In the genomic region with DNA sequence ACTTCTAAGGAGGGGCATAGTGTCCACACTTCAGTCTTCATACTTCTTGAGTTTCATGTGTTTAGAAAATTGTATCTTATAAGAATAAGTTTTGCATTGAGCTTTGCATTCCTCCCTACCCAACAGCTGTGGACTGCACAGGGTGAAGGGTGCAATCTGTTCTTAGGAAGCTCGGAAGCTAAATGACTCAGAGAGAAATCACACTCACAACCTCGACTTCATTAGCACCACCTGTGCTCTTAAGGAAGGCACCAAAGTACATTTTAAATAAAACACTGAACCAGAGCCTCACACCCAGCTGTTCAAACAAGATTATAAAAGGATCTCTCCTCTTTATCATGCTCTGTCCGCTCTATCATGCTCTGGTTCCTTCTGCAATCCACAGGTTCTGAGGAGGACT, we compare ENCODE assay signal across 23 mouse cellular contexts.
DNase-seq lines count a peak whose midpoint lies in the region; ATAC-seq and TF ChIP-seq lines count a peak whose summit lies in the region.
"Had no signal": no experiment of that assay in that cellular context is flagged by ENCODE, and none has a peak within 500 bp of the region (broad histone marks: within the 10 kb centered on the region; RNA-seq: fewer than 3 reads in every experiment).

No protein-coding gene starts in this region.

- no peak overlapping the region for H3K4me2 ChIP-seq in intestine, embryonic 16.5 days (ENCODE audit: low read depth, low read length)
- no peak overlapping the region for H3K4me2 ChIP-seq in intestine, embryonic 15.5 days (replicated peaks)
- H3K4me2 ChIP-seq in intestine, postnatal 0 days (replicated peaks; ENCODE audit: low read depth) = no peak overlapping the region
- H3K4me2 ChIP-seq: embryonic facial prominence, embryonic 15.5 days; heart, embryonic 11.5 days; heart, embryonic 15.5 days; hindbrain, embryonic 14.5 days had no signal

- H3K9ac ChIP-seq in intestine, embryonic 16.5 days (ENCODE audit: low read depth, low read length) = no peak overlapping the region
- H3K9ac ChIP-seq in intestine, embryonic 15.5 days = no peak overlapping the region
- no peak overlapping the region for H3K9ac ChIP-seq in intestine, postnatal 0 days (ENCODE audit: low read depth, low read length)
- H3K9ac ChIP-seq: embryonic facial prominence, embryonic 15.5 days; heart, embryonic 15.5 days; hindbrain, embryonic 14.5 days had no signal

- H3K4me3 ChIP-seq in intestine, embryonic 16.5 days (ENCODE audit: low read length) = no peak overlapping the region
- no peak overlapping the region for H3K4me3 ChIP-seq in intestine, embryonic 15.5 days (replicated peaks)
- H3K4me3 ChIP-seq in intestine, postnatal 0 days (ENCODE audit: low read depth, low read length) = no peak overlapping the region
- H3K4me3 ChIP-seq: embryonic facial prominence, embryonic 15.5 days; erythroblast, embryonic 14.5 days; forebrain, embryonic 10.5 days; heart, adult 2 months; heart, embryonic 15.5 days; hindbrain, embryonic 10.5 days had no signal

- no peak for TF ChIP-seq CTCF in intestine, postnatal 0 days (IDR thresholded peaks at IDR 0.05; ENCODE audit: low read depth)

- ATAC-seq in intestine, embryonic 16.5 days = 0 out of 2 replicates have a peak, but pooled peaks have one; percentile 13
- ATAC-seq in intestine, embryonic 15.5 days = no peak; the same call in 1 of the 2 replicates
- peak; percentile 25; the same call in 1 of the 2 replicates for ATAC-seq in intestine, postnatal 0 days
- ATAC-seq: forebrain, embryonic 14.5 days had no signal

- H3K4me1 ChIP-seq in intestine, embryonic 16.5 days (ENCODE audit: control insufficient read depth, insufficient read depth, low read length) = no peaks in the 10 kb centered on the region
- no peaks in the 10 kb centered on the region for H3K4me1 ChIP-seq in intestine, embryonic 15.5 days (replicated peaks)
- no peaks in the 10 kb centered on the region for H3K4me1 ChIP-seq in intestine, postnatal 0 days (replicated peaks; ENCODE audit: control insufficient read depth, insufficient read depth, low read length)
- H3K4me1 ChIP-seq: embryonic facial prominence, embryonic 15.5 days; forebrain, embryonic 10.5 days; hindbrain, embryonic 10.5 days had no signal

- DNase-seq in left cerebral cortex, adult 18-20 months (ENCODE audit: low spot score in 2 of 2) = peak; percentile 9
- DNase-seq in left cerebral cortex, adult 11 months (ENCODE audit: low spot score) = no peak
- peak; percentile 79 for DNase-seq in brain, adult 2 months (ENCODE audit: low read depth, low spot score)
- no peak for DNase-seq in heart, adult 18-20 months
- DNase-seq: adrenal gland, adult 2 months; adrenal gland, postnatal 25 days; cerebellum, adult 11 months; cerebellum, adult 8-10 months; cerebellum, postnatal 14 days; embryo, embryonic 11 days; gastrocnemius, postnatal 10 days; heart, adult 2 months had no signal

- no peaks in the 10 kb centered on the region for H3K36me3 ChIP-seq in intestine, embryonic 16.5 days (ENCODE audit: control insufficient read depth, insufficient read depth, low read length)
- no peaks in the 10 kb centered on the region for H3K36me3 ChIP-seq in intestine, embryonic 15.5 days
- H3K36me3 ChIP-seq in intestine, postnatal 0 days (ENCODE audit: control insufficient read depth, insufficient read depth) = no peaks in the 10 kb centered on the region
- H3K36me3 ChIP-seq: embryonic facial prominence, embryonic 15.5 days; forebrain, embryonic 10.5 days; heart, embryonic 15.5 days; hindbrain, embryonic 10.5 days had no signal

- no peak overlapping the region for H3K27ac ChIP-seq in intestine, embryonic 16.5 days (ENCODE audit: low read length)
- no peak overlapping the region for H3K27ac ChIP-seq in intestine, embryonic 15.5 days
- H3K27ac ChIP-seq in intestine, postnatal 0 days (ENCODE audit: low read depth, low read length) = no peak overlapping the region
- H3K27ac ChIP-seq: embryonic facial prominence, embryonic 15.5 days; forebrain, embryonic 10.5 days; heart, adult 2 months; heart, embryonic 15.5 days; hindbrain, embryonic 10.5 days; hindbrain, embryonic 14.5 days had no signal

- WGBS in intestine, embryonic 16.5 days = 53% methylated on average over 3 of the region's 3 CpGs
- WGBS in intestine, embryonic 15.5 days = 65% methylated on average over 3 of the region's 3 CpGs
- 51% methylated on average over 3 of the region's 3 CpGs for WGBS in intestine, postnatal 0 days

- H3K9me3 ChIP-seq in intestine, embryonic 16.5 days (ENCODE audit: control insufficient read depth, low read length) = no peaks in the 10 kb centered on the region
- H3K9me3 ChIP-seq in intestine, embryonic 15.5 days = no peaks in the 10 kb centered on the region
- H3K9me3 ChIP-seq in intestine, postnatal 0 days (ENCODE audit: control insufficient read depth) = no peaks in the 10 kb centered on the region
- H3K9me3 ChIP-seq: embryonic facial prominence, embryonic 15.5 days; heart, embryonic 15.5 days; hindbrain, embryonic 10.5 days had no signal

- no peaks in the 10 kb centered on the region for H3K27me3 ChIP-seq in intestine, embryonic 16.5 days (replicated peaks; ENCODE audit: control insufficient read depth, insufficient read depth, low read length)
- H3K27me3 ChIP-seq in intestine, embryonic 15.5 days (replicated peaks) = no peaks in the 10 kb centered on the region
- no peaks in the 10 kb centered on the region for H3K27me3 ChIP-seq in intestine, postnatal 0 days (replicated peaks; ENCODE audit: control insufficient read depth, insufficient read depth, low read length)
- H3K27me3 ChIP-seq: embryonic facial prominence, embryonic 15.5 days; heart, embryonic 15.5 days had no signal

Comparison
In these comparisons a context has a peak if more than half of its experiments do, and no peak if none do; other contexts are left out.
1. DNase-seq: peak in left cerebral cortex, adult 18-20 months (2 of 2) and brain, adult 2 months (single experiment); none in left cerebral cortex, adult 11 months (single experiment) and heart, adult 18-20 months (0 of 2).